ENCODE assay signal across 25 mouse cellular contexts in genomic region chr9:14588690-14589089, GRCm38 (mm10). TPM values are rescaled to one million over a fixed set of nuclear protein-coding genes. Genes with fewer than 3 reads are reported as not detected.
DNase-seq lines count a peak whose midpoint lies in the region; ATAC-seq and TF ChIP-seq lines count a peak whose summit lies in the region.
"Had no signal": no experiment of that assay in that cellular context is flagged by ENCODE, and none has a peak within 500 bp of the region (broad histone marks: within the 10 kb centered on the region; RNA-seq: fewer than 3 reads in every experiment).

No protein-coding gene starts in this region.

- H3K9me3 ChIP-seq in lung, postnatal 0 days (ENCODE audit: low read length) = no peaks in the 10 kb centered on the region
- H3K9me3 ChIP-seq: embryonic facial prominence, embryonic 10.5 days; limb, embryonic 13.5 days; liver, embryonic 12.5 days; midbrain, embryonic 12.5 days had no signal

- no peak for ATAC-seq in lung, postnatal 0 days
- ATAC-seq in Patski = peak; percentile 83
- no peak for ATAC-seq in activated CD4-positive, CD25-positive, alpha-beta regulatory T cell, adult 4 months
- ATAC-seq: CD4-positive, CD25-positive, alpha-beta regulatory T cell, adult 4 months; forebrain, postnatal 0 days; intestine, postnatal 0 days; liver, embryonic 12.5 days had no signal

- H3K9ac ChIP-seq in lung, postnatal 0 days (replicated peaks; ENCODE audit: low read depth) = no peak overlapping the region
- H3K9ac ChIP-seq: forebrain, postnatal 0 days; limb, embryonic 13.5 days; liver, embryonic 12.5 days; midbrain, embryonic 12.5 days had no signal

- no peak for TF ChIP-seq CTCF in lung, postnatal 0 days (IDR thresholded peaks at IDR 0.05)
- no peak for TF ChIP-seq CTCF in Patski (IDR thresholded peaks at IDR 0.05)

- H3K4me1 ChIP-seq in lung, postnatal 0 days (ENCODE audit: insufficient read depth, low read depth, low read length) = peaks cover 14% of the 10 kb centered on the region; the same call in 1 of the 2 replicates
- H3K4me1 ChIP-seq: liver, embryonic 12.5 days; midbrain, embryonic 12.5 days had no signal

- no peak overlapping the region for H3K4me2 ChIP-seq in lung, postnatal 0 days (replicated peaks; ENCODE audit: low read depth, low read length)
- H3K4me2 ChIP-seq: heart, embryonic 11.5 days; limb, embryonic 13.5 days; liver, embryonic 12.5 days; midbrain, embryonic 12.5 days had no signal

- 46% methylated on average over 4 of the region's 4 CpGs for WGBS in lung, postnatal 0 days

- CTCF ChIA-PET in Patski (lab: Charles Lee) = interaction anchor here (0.8 to 1.6 kb wide), 6 partner anchors 8 to 28 kb away, joined by 3 to 5 read pairs (median 4); no protein-coding TSS in a partner anchor

- POLR2A ChIA-PET in Patski (lab: Charles Lee) = no interaction called here

- H3K4me3 ChIP-seq in lung, postnatal 0 days (ENCODE audit: low read depth, low read length) = no peak overlapping the region
- H3K4me3 ChIP-seq: embryonic facial prominence, embryonic 10.5 days; limb, embryonic 13.5 days; liver, embryonic 12.5 days; midbrain, embryonic 12.5 days had no signal

- in situ Hi-C loops in Patski (cut with MboI; ENCODE audit: low pct_unique_long_range_greater_than_20kb) = no loop called here

- H3K36me3 ChIP-seq in lung, postnatal 0 days (ENCODE audit: insufficient read depth, low read length) = peaks cover 13% of the 10 kb centered on the region; the same call in 1 of the 2 replicates

- DNase-seq in lung, postnatal 0 days (ENCODE audit: low spot score) = peak; percentile 5
- DNase-seq in lung, adult 18-20 months = no peak
- DNase-seq in 416B (ENCODE audit: low read depth) (peak; percentile 45), Patski (ENCODE audit: low read depth, low spot score) (peak; percentile 71)
- peak; percentile 67 for DNase-seq in skeletal muscle tissue, adult 2 months (ENCODE audit: low read depth, low spot score)
- DNase-seq in left cerebral cortex, adult 8-10 months (ENCODE audit: low spot score in 2 of 2) = no peak
- DNase-seq: cerebellum, adult 11-12 months; cerebellum, postnatal 10 days; forebrain, postnatal 0 days; gastrocnemius, postnatal 10 days; heart, adult 11 months; kidney, postnatal 4 days; lung, adult 2 months; right cerebral cortex, postnatal 25 days; thymus, postnatal 36 days had no signal

- H3K27me3 ChIP-seq in lung, postnatal 0 days (replicated peaks; ENCODE audit: insufficient read depth, low read length) = no peaks in the 10 kb centered on the region
- no peaks in the 10 kb centered on the region for H3K27me3 ChIP-seq in Patski
- H3K27me3 ChIP-seq: limb, embryonic 13.5 days; liver, embryonic 12.5 days; midbrain, embryonic 12.5 days had no signal

- no peak overlapping the region for H3K27ac ChIP-seq in lung, postnatal 0 days (ENCODE audit: low read length)
- H3K27ac ChIP-seq: embryonic facial prominence, embryonic 10.5 days; limb, embryonic 13.5 days; liver, embryonic 12.5 days; midbrain, embryonic 12.5 days had no signal

- no peak for TF ChIP-seq EP300 in lung, postnatal 0 days (IDR thresholded peaks at IDR 0.05)

RNA-seq across cellular contexts. Expression of gene Amotl1, which starts 56.2 kb away (rescaled TPM):
- 12.9 and 14.3 TPM in 2 replicates for polyA plus RNA-seq in lung, postnatal 0 days (2015; fragmentation: Nextera tagmentation; extraction: Ambion mirVana)
- polyA plus RNA-seq in Patski (2021) = 44.1 TPM
- polyA plus RNA-seq in activated CD4-positive, CD25-positive, alpha-beta regulatory T cell, adult 4 months (2017; shearing (Covaris generic)) = under 1 TPM; 0.32 to 0.57 TPM
- total RNA-seq in left cerebral cortex, adult 8-10 months (2022) = 10 to 100 TPM; 19.7 to 25.3 (median 21.9) TPM
- total RNA-seq: megakaryocyte, adult 5-6 weeks; monocyte, adult 5-6 weeks had no signal

Comparison
In these comparisons a context has a peak if more than half of its experiments do, and no peak if none do; other contexts are left out.
1. DNase-seq: peak in lung, postnatal 0 days (single experiment), 416B (single experiment), Patski (single experiment) and skeletal muscle tissue, adult 2 months (single experiment); none in lung, adult 18-20 months (0 of 2) and left cerebral cortex, adult 8-10 months (0 of 2).